Mouse (Mus musculus) myocyte (in vitro differentiated cells): ENCODE data around the gene Olfr1290. TPM values are rescaled to one million over a fixed set of nuclear protein-coding genes. Genes with fewer than 3 reads are reported as not detected.

ENCODE experiments used
- H3K27me3 ChIP-seq: one replicate; pipeline ENCODE4 v1.6.1; 2011; ENCODE audit not compliant: control insufficient read depth, insufficient read depth, insufficient read length
- H3K36me3 ChIP-seq: one replicate; pipeline ENCODE4 v1.6.1; 2011; ENCODE audit not compliant: control insufficient read depth, insufficient read depth
- H3K4me2 ChIP-seq: one replicate; pipeline ENCODE4 v1.6.1; 2011; ENCODE audit warnings: low read depth, control low read depth
- H3K4me3 ChIP-seq: one replicate; pipeline ENCODE4 v1.5.1; 2011; ENCODE audit warnings: mild to moderate bottlenecking, control low read depth, moderate library complexity
- H3K79me2 ChIP-seq: one replicate; pipeline ENCODE4 v1.6.1; 2011; ENCODE audit not compliant: control insufficient read depth, insufficient read depth
- H3ac ChIP-seq: one replicate; pipeline ENCODE4 v1.6.1; 2011; ENCODE audit not compliant: control insufficient read depth, insufficient read length
- CEBPB ChIP-seq: IDR thresholded peaks from 2 replicates; pipeline ENCODE4 v1.6.1; 2011; ENCODE audit warnings: mild to moderate bottlenecking, moderate library complexity; ENCODE audit not compliant: poor library complexity, insufficient read depth, severe bottlenecking
- E2F4 ChIP-seq: IDR thresholded peaks from one replicate; pipeline ENCODE4 v1.6.1; 2011; ENCODE audit warnings: mild to moderate bottlenecking, control low read depth, moderate library complexity; ENCODE audit not compliant: insufficient read depth
- MAX ChIP-seq: IDR thresholded peaks from one replicate; pipeline ENCODE4 v1.6.1; 2011; ENCODE audit warnings: low read depth, mild to moderate bottlenecking, control low read depth
- MYOD1 ChIP-seq, 3 experiments: IDR thresholded peaks; one replicate each; pipeline ENCODE4 v1.6.1; 2011; ENCODE audit warnings: control low read depth in 2 of 3, low read depth in 2 of 3, mild to moderate bottlenecking in 2 of 3, moderate library complexity in 1 of 3; ENCODE audit not compliant: insufficient read length in 2 of 3, control insufficient read depth in 1 of 3
- MYOG ChIP-seq, 3 experiments: IDR thresholded peaks; one replicate each; pipeline ENCODE4 v1.6.1; 2011; ENCODE audit warnings: control low read depth in 2 of 3, low read depth in 2 of 3, mild to moderate bottlenecking in 2 of 3; ENCODE audit not compliant: insufficient read length in 2 of 3, control insufficient read depth in 1 of 3, insufficient read depth in 1 of 3
- POLR2A ChIP-seq: IDR thresholded peaks from one replicate; pipeline ENCODE4 v1.6.1; 2011; ENCODE audit warnings: low read depth, mild to moderate bottlenecking, control low read depth, moderate library complexity; ENCODE audit not compliant: insufficient read length
- POLR2AphosphoS2 ChIP-seq: IDR thresholded peaks from one replicate; pipeline ENCODE4 v1.6.1; 2011; ENCODE audit warnings: low read depth, control low read depth; ENCODE audit not compliant: insufficient read length
- REST ChIP-seq: IDR thresholded peaks from one replicate; pipeline ENCODE4 v1.6.1; 2011; ENCODE audit warnings: mild to moderate bottlenecking, control low read depth, moderate library complexity; ENCODE audit not compliant: insufficient read depth, insufficient read length
- SRF ChIP-seq: IDR thresholded peaks from one replicate; pipeline ENCODE4 v1.6.1; 2011; ENCODE audit warnings: low read depth; ENCODE audit not compliant: control insufficient read depth, insufficient read length
- TCF12 ChIP-seq: IDR thresholded peaks from one replicate; pipeline ENCODE4 v1.6.1; 2011; ENCODE audit warnings: mild to moderate bottlenecking, control low read depth; ENCODE audit not compliant: poor library complexity, insufficient read depth, severe bottlenecking
- USF1 ChIP-seq: IDR thresholded peaks from one replicate; pipeline ENCODE4 v1.6.1; 2011; ENCODE audit warnings: low read depth, mild to moderate bottlenecking, control low read depth, moderate library complexity
- polyA plus RNA-seq: library from polyadenylated mRNA; unstranded; fragments of >200 nt; fragmentation: generic; extraction: Trizol; gene quantifications from one replicate; pipeline ENCODE4 v1.2.1, GENCODE M21; 2012; ENCODE audit warnings: missing spikeins

Gene Olfr1290
- polyA plus RNA-seq, 1 experiment = not detected

GRCm38 (mm10) chr2:111480519-111480918, 13.1 kb downstream of the Olfr1290 start, which contains the start of gene Olfr1289:
Gene Olfr1289 (plus strand): TSS chr2:111480819.
- H3K4me3 ChIP-seq = no peak within 1 kb of the TSS
- H3ac ChIP-seq = no peak within 1 kb of the TSS
- H3K27me3 ChIP-seq = no peaks in the 10 kb centered on the region
- no peak for TF ChIP-seq REST
- TF ChIP-seq MYOG (IDR thresholded peaks at IDR 0.05; ENCODE audit: control insufficient read depth in 1 of 3, insufficient read depth in 1 of 3, insufficient read length in 2 of 3, low read depth in 2 of 3) = no peak
- no peak for TF ChIP-seq MAX
- TF ChIP-seq SRF = no peak
- TF ChIP-seq USF1 = no peak
- TF ChIP-seq MYOD1 (IDR thresholded peaks at IDR 0.05; ENCODE audit: control insufficient read depth in 1 of 3, insufficient read length in 2 of 3, low read depth in 2 of 3) = no peak
- no peak for TF ChIP-seq CEBPB
- TF ChIP-seq E2F4 = no peak
- TF ChIP-seq POLR2A = no peak
- no peak for TF ChIP-seq TCF12
- H3K4me2 ChIP-seq = no peak within 1 kb of the TSS
- no peaks in the 10 kb centered on the region for H3K36me3 ChIP-seq
- H3K79me2 ChIP-seq = no peaks in the 10 kb centered on the region

DNA sequence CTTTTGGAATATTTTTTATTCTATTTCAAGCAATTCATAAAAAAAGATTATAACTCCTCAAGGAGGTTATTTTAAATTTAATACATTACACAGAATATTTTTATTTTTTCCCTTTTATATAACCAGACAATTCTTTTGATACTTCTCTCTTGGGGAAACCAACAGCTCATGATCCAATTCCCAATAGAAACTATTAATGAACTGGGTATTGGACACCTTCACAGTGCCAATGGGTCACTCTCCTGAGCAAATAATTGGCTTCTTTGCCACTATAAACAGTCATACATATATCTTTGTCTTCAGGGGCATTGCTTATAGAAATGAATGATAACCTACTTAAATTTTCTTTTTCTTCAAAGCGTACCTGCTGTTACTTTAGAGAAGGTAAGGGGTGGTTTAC, 19.8 kb downstream of the Olfr1290 start, which contains the start of gene Olfr1288:
Gene Olfr1288, plus strand, starts transcription at position 301 of the 400 bp plus-strand sequence.
- no peaks in the 10 kb centered on the region for H3K27me3 ChIP-seq
- H3K36me3 ChIP-seq = no peaks in the 10 kb centered on the region
- H3ac ChIP-seq = no peak within 1 kb of the TSS
- TF ChIP-seq REST (no peak), TCF12 (no peak), MYOD1 (IDR thresholded peaks at IDR 0.05; ENCODE audit: control insufficient read depth in 1 of 3, insufficient read length in 2 of 3, low read depth in 2 of 3) (no peak), E2F4 (no peak), MAX (no peak), CEBPB (no peak)
- no peaks in the 10 kb centered on the region for H3K79me2 ChIP-seq
- H3K4me3 ChIP-seq = no peak within 1 kb of the TSS
- H3K4me2 ChIP-seq = no peak within 1 kb of the TSS

DNA sequence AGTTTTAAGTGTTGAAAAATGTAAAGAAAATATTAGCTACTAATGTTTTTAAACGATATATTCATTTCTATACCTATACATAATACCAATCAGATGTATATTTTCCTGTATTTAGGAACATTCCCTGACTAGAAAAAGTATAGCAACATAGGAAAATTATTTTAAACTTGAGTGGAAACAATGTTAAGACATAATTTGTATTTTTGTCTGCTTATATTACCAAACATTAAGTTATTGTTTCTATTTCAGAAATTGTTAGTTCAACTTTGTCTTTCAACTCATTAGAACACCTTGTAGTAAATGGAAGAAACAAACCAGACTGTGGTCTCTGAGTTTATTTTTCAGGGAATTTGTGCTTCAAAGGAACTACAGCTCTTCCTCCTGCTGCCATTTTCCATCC, 44.8 kb downstream of the Olfr1290 start, which contains the start of gene Olfr1287:
Gene Olfr1287, plus strand, starts transcription at position 301 of the 400 bp plus-strand sequence.
- no peak for TF ChIP-seq TCF12
- no peak for TF ChIP-seq POLR2AphosphoS2
- no peak for TF ChIP-seq MYOG (IDR thresholded peaks at IDR 0.05; ENCODE audit: control insufficient read depth in 1 of 3, insufficient read depth in 1 of 3, insufficient read length in 2 of 3, low read depth in 2 of 3)
- no peak for TF ChIP-seq REST
- Histone ChIP-seq H3K27me3 (no peaks in the 10 kb centered on the region), H3K4me2 (no peak within 1 kb of the TSS), H3K36me3 (no peaks in the 10 kb centered on the region), H3K79me2 (no peaks in the 10 kb centered on the region), H3K4me3 (no peak within 1 kb of the TSS), H3ac (no peak within 1 kb of the TSS)

Other genes with a start within 250 kb of the Olfr1290 start
- not detected for gene Olfr1276, start 239.3 kb downstream of the Olfr1290 start, polyA plus RNA-seq
- not detected for gene Olfr1277, start 219.7 kb downstream of the Olfr1290 start, polyA plus RNA-seq
- gene Olfr1278, start 203.7 kb downstream of the Olfr1290 start, polyA plus RNA-seq = not detected
- not detected for gene Olfr1279, start 193.2 kb downstream of the Olfr1290 start, polyA plus RNA-seq
- not detected for gene Olfr1280, start 179.8 kb downstream of the Olfr1290 start, polyA plus RNA-seq
- not detected for gene Olfr1281, start 167.3 kb downstream of the Olfr1290 start, polyA plus RNA-seq
- gene Olfr1282, start 157.8 kb downstream of the Olfr1290 start, polyA plus RNA-seq = not detected
- not detected for gene Olfr1283, start 127.0 kb downstream of the Olfr1290 start, polyA plus RNA-seq
- gene Olfr1284, start 118.3 kb downstream of the Olfr1290 start, polyA plus RNA-seq = not detected
- not detected for gene Olfr1286, start 70.7 kb downstream of the Olfr1290 start, polyA plus RNA-seq
- gene Olfr1287, start 44.7 kb downstream of the Olfr1290 start, polyA plus RNA-seq = not detected
- not detected for gene Olfr1288, start 19.7 kb downstream of the Olfr1290 start, polyA plus RNA-seq
- gene Olfr1289, start 13.0 kb downstream of the Olfr1290 start, polyA plus RNA-seq = not detected
- gene Olfr1291-ps1, start 3.4 kb upstream of the Olfr1290 start, polyA plus RNA-seq = not detected
- gene Olfr1293-ps, start 31.4 kb upstream of the Olfr1290 start, polyA plus RNA-seq = not detected
- not detected for gene Olfr1294, start 46.5 kb upstream of the Olfr1290 start, polyA plus RNA-seq
- gene Olfr1295, start 75.9 kb upstream of the Olfr1290 start, polyA plus RNA-seq = not detected
- gene Olfr1297, start 132.7 kb upstream of the Olfr1290 start, polyA plus RNA-seq = not detected
- gene Olfr1298, start 155.4 kb upstream of the Olfr1290 start, polyA plus RNA-seq = not detected
- not detected for gene Olfr1299, start 167.6 kb upstream of the Olfr1290 start, polyA plus RNA-seq